Mouse (Mus musculus) induced T-regulatory cell, adult 2 months (primary cell): ENCODE data around the gene Fam229b.

Experiments
- DNase-seq: peaks from one replicate; pipeline ENCODE4 v3.0.0-alpha.2; 2012; ENCODE audit warnings: low read depth

Gene Fam229b

DNA sequence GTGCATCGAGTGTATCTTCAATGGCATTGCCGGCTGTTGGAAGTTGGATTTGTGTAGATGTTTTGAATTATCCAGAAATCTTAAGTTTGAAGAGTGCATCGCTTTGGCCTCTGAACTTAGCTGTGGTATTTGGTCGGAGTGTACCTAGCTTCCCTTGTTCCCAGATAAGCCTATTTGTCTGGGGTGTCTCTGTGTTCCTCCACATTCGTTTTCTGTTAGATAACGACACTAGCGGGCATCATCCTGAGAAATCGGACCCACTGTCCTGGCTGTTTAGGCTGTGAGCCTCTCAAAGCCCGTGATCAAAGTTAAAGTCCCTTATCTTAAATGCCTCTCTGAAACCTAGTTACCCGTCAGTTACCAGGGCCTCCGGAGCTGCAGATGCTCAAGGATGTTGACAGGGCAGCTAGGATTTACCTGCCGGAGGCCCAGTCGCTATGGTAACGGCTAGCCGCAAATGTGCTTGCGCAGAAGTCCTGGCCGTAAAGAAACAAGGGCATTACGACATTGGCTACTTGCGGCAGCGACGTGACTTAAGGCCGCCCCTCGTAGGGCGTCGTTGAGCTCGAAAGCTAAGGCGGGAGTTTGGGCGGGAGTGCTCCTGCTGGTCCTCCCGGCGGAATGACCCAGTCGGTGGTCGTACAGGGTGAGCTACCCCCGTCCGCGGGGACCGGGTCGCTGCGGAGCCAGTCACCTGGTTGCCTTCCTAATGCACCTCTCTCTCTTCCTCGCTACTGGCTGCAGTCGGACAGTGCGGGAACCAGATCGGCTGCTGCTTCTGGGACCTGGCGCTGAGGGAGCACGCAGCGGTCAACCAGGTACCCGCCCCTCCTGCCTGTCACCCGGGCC, at the start of gene Fam229b, which contains the start of gene Tube1:
TSS of gene Fam229b (minus strand) at position 453 of the 849 bp plus-strand sequence.
TSS of gene Tube1 (plus strand) at position 515 of the 849 bp plus-strand sequence.
- peak; percentile 96 for DNase-seq

DNA sequence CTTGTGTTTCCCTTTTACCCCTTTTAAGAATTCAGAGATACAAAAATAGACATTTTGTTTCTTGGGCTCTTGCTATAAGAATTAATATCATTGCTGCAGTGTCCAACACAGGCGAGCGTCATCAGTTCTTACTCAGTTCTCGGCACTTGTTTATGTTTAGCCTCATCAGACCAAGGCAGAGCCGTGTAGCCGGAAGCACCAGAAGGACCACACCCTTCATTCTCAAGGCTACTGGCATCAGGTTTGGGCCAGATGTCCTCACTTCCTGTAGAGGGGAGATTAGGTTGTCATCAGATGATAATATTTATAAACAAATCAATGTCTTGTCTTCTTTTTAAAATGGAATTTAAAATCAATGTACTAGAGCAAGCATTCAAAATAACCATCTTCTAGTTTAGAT, 43.3 kb upstream of the Fam229b start:
- peak; percentile 37 for DNase-seq

DNA sequence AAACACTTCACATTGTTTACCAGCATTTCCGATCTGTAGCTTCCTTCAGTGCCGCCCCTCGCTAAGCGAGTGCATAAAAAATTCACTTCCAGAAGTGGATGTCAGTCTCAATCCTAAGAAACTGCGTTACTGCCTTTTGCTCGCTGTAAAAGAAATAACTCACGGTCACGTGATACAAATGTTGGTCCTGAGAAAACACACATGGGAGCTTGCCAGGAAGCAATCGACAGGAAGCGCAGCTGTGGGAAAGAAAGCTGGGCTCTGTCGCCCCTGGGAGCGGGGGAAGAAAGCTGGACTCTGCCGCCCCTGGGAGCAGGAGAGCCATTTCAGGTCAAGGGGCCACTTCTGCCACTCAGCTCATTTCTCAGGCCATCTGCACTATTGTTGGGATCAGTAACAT, 39.4 kb upstream of the Fam229b start:
- DNase-seq, result no peak

DNA sequence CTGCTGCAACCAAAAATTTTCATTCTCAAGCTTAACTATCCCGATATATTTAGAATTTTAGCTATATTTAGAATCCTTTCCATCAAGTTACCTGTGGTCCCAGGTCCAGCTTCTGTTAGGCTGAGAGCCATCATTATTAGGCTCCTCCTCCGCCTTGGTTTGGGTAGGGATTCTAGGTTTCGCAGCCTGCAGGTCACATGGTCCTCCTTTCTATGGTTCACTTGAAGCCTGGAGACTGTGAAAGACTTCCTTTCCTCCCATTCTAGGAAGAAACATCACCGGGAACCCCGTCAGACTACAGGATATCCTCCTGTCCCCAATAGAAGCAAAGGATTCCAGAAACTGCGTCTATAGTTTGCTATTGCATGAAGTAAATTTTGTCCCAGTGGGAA, 38.8 kb upstream of the Fam229b start:
- DNase-seq, result no peak

DNA sequence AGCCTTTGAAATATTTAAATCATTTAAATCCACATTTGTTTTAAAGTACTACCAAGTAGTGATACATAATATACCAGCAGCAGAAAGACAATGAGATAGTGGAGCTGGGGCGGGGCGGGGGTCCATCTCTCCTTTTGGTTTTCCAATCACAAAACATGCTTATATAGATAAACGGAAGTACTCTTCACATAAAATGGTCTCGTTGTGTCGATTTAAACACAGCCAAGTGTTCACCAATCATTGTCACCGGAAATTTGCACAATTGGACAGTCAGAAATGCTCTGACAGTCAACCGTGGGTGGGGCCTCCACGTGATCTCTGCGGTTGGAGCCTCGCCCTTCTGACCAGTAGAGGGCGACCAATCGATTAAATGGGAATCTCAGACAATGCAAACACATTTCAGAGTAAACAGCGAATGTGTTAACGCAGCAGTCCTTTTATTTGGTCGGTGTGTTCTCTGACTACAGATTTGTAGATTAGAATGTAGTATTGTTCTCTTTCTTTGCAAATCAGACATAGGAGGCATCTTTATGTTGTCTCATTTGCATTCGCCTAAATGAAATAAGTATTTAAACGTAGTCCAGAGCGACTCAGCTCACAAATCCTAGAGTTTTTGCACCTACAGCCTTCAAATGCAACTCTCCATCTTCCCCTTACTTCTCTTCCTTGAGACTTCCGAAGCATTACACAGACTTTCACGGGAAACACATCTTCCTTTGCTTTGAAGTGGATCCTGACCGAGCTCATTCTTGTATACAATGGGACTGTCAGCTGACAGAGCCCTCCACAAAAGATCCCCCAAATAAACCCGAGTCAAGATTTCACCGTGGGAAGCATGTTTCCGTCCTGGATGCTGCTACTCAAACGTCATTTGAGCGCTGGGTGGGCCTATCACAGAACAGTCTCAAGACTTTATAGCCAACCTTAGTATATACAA, 38.2 kb upstream of the Fam229b start:
- peak; percentile 98 for DNase-seq

DNA sequence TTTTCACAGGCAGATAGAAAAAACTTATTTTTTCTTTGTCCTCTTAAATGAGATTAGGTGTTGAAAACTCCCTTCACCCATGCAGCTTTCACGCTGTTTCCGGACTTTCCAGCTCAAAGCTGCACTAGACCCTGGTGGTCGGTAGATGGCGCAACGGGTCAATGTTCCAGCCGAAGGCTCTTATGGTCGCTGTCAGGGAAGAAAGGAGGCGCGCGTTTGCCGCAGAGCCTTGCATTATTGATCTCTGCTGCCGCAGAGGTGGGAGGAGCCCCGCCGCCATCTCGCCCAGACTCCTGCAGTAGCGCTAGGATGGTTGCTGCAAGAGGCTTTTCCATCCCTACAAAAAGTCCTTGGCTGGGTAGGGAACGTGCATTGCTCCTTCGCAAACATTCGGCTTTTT, 37.4 kb upstream of the Fam229b start:
- peak; percentile 97 for DNase-seq

DNA sequence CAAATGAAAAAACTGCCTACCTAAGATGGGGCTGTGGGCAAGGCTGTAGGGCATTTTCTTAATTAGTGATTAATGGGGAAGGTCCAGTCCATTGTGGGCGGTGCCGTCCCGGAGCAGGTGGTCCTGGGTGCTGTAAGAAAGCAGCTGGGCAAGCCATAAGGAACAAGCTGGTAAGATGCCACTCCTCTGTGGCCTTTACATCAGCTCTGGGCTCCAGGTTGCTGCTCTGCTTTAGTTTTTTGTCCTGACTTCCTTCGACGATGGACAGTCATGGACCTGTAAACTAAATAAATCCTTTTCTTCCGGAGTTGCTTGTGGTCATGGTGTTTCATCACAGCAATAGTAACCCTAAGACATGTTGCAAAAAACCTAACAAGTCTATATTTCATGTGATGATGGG, 37.0 kb upstream of the Fam229b start:
- no peak for DNase-seq

DNA sequence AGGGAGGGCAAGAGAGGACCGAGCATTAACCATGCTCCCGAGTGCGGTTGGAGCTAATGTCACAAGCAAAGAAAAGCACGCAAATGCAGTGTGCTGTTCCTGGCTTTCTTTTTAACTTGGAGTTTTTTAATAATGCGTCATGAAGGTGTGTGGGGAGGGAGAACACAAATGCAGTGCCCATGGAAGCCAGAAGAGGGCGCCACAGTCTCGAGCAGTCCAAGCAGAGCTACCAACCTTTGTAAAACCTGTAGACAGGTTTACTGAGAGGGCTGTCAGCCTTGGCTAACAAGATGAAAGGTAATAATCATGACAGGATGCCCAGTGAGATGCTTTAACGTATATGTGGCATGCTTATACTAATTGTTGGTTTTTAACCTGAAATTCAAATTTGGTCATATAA, 36.5 kb upstream of the Fam229b start:
- DNase-seq, result peak; percentile 90

DNA sequence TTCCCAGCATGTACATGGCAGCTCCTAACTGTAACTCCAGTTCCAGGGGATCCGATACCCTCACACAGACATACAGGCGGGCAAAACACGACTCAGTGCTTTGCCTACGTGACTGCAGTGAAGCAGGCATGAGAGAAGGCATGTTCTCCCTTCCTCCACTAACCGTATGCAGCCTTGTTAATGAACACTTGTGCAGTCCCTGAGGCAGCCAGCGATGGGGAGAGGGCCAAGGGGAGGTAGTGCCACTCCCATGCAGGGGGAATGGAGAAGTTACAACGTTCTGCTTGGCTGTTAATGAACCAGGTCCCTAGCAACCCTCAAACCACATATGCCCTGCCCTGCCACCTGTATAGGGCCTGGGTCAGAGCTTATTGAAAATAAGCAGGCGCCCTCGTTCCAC, 35.9 kb upstream of the Fam229b start:
- no peak for DNase-seq

DNA sequence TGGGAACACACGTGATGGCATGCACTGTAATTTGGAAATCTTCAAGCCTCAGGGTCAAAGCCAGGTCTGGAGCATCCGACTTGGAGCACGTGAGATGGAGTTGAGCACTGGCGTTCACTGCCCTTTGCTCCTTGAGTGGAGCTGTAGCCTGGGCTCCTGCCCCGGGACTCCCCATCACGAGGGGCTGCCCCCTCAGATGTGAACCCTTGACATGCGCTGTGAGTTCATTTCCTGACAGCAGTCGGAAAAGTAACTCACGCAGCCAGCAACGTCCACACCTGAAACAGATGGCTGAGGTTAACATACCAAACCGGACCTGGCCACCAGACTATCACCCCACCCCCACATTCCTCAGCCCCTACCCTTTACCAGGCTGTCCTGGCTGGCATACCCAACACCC, 33.9 kb upstream of the Fam229b start:
- DNase-seq, result no peak

DNA sequence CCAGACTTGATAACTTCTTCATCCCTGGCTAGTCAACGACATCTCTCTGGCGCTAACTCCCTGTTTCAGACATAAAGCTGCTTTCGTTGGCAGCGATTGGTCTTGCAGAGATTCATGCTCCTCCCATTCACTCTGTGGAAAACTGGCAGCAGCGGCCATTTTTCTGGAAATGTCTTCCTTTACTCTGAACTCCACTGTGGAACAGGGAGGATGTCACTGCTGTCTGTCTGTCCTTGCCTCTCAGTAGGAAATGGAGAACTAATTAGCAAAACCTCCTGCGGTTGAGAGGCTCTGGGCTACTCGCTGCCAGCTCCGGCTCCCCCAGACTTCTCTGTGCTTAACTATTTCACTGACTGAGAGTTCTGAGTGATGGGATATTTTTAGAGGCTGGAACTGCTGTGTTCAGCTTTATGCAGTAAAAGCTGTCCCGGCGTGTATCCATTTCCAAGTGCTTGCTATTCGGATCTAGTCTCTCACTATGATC, 32.0 kb upstream of the Fam229b start:
- DNase-seq, result no peak

DNA sequence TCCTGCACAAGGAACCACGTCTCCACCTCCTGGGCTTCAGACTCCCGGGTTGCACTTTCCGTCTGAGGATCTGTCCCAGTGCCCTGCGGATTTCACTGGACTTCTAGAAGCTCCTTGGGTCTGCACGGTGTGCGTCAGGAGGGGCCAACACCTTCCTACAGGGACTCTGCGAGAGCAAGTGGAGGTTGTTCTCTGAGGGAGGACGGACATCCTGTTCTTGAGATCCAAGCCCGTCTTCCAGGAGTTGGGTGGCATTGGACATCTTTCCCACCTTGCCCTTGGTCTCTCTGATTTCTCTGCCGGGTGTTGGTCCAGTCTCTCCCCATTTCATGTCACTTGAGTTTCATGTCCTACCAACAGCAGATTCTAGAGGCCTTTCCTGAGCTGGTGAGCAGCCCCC, 30.0 kb upstream of the Fam229b start, which contains the start of gene Ccn6:
TSS of gene Ccn6 (minus strand) at position 101 of the 400 bp plus-strand sequence.
- no peak for DNase-seq

DNA sequence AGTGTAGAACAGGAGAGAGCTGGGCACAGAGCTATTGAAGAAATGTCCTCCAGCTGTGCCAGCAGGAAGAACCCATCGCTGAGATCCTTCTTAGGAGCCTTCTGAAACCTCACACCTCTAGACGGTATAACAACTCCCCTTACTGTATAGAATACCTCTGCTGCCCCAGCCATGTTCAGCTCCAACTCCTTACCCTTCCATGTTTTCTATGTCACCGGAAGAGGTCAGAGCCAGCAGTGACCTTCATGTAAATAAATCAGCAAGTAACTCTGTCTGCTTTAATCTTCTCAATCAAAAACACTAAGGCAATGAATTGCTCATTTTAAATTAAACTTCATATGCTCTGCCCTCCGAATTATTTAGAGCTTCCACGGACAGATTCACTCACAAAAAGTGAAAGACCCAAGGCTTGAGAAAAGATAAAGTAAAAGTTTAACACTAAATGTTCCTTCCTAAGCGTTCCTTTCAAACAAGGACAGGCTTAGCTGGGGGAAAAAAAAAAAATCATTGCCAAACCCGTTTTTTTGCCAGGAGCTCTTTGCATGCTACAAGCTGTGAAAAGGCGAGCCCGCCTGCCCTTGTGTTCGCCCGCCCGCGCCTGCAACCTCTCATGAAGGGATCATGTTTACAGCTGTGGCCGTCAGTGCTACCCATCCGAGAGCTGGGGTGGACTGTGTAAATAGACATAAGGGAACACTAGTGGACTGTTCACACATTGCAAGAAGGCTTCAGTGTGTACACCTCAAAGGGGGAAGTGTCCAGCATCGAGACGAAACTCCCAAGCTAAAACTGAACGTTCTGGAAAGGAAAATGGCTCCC, 29.2 kb upstream of the Fam229b start:
- DNase-seq, result no peak

DNA sequence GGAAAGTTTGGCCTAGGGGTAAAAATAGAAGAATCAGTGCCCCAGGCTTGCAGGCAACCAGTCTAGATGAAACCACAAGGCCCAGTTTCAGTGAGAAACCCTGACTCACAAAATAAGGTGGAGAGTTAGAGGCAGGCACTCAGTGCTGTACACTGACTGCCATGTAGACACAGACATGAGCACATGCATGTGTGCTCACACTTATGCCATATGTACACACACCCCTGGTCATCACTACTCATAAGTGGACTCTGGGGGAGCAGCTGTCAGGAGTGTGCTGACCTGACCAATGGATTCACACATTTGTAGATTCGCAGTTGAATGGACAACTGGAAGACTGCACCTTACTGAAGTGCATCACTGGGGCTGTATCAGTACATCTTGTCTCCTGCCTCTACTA, 27.7 kb upstream of the Fam229b start:
- DNase-seq, result no peak

DNA sequence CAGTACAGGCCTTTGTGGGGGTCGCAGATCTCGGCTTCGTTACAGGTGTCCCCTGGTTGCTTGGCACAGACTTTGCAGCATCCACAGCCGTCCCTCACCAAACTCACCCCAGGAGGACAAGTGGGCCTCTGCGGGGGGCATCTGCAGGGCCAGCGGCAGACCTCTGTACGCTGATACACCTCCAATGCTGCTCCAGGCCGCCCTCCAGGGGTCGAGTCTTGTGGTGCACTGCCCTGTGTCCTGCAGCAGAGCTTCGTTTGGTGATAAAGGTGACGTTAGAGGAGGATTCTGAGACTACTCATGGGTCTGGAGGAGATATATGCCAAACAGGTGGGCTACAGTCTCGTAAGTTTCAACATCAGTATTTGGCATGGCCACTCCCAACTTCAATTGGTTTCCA, 24.6 kb upstream of the Fam229b start:
- DNase-seq, result no peak

DNA sequence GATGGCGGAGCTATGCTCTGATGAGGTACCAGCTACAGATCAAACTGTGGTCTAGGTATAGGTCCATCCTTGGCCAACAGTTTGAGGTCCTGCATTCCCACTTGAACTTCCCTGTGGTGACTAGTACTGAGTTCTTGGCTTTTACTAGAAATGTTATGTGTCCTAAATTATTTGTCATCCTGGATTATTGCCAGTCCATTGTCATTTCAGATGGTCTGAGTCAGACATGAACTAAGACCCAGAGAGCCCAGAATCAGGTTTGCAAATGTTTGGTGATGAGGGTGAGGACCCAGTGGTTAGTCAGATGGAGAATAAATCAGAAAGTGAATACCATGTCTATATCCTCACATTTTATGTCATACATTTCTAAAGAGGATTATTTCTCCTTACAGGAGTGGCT, 23.6 kb upstream of the Fam229b start:
- no peak for DNase-seq

DNA sequence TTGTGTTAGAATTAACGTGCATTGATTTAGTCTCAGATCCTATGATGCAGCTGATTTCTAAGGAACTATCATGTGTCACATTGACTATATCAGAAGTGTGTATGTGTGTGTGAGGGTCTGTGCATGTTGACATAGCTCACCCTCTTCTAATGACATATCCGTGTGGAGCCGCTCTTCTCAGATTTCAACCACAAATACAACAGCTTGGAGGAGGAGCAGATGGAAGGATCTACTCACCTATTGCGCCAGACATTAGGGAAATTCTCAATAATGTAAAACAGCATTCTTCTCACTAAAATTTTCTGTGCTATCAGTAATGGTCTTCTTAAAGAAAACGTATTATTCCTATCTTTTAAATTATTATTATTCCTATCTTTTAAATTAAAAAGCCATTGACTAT, 23.0 kb upstream of the Fam229b start:
- no peak for DNase-seq

DNA sequence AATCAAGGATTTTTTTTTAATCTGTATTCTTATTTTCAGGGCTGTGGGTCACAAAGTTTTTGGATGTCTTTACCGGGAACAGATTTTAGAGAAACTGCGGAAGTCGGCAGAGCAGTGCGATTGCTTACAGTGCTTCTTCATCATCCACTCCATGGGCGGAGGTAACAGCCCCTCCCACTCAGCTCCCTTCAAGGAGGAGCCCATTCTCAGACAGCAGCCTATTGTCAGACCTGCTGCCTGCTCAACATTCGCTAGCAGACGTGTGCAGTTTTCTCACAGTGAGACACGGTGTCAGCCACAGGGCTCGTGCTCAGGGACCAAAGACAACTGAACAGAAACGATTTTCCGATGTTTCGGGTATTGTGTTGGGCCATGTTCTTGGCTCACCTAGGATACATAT, 8.5 kb upstream of the Fam229b start:
- DNase-seq, result no peak

DNA sequence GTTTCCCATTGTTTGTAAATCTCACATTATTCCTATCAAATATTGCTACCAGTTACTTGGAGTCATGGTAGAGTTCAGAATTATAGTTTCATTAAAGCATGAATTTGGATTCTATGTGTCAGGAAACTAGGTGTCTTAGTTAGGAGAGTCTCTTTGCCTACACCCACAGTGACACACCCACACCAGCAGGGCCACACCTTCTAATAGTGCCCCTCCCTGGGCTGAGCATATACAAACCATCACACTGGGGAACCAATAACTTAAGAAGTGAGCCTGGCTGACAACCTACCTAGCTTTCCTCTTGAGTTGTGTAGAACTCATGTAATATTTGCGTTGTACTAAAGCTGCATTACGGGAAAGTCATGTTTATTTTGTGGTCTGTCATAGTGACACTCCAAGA, 7.7 kb upstream of the Fam229b start:
- DNase-seq, result no peak

DNA sequence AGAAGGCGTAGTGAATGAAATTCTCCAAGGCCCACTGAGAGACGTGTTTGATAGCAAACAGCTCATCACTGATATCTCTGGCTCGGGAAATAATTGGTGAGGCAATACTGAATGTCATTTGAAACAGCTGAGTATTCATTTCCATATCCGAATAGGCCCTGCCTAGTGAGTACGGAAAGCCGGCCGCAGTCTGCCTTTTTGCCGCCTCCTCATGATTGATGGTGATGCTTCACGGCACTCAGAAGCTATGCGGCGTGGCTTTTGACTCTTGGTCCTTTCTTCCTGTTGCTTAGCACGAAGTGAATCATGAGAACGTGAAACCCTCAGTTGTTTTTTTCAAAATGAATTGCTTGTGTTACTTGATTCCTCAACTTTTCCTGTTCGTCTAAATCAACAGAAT, 7.1 kb upstream of the Fam229b start:
- no peak for DNase-seq

DNA sequence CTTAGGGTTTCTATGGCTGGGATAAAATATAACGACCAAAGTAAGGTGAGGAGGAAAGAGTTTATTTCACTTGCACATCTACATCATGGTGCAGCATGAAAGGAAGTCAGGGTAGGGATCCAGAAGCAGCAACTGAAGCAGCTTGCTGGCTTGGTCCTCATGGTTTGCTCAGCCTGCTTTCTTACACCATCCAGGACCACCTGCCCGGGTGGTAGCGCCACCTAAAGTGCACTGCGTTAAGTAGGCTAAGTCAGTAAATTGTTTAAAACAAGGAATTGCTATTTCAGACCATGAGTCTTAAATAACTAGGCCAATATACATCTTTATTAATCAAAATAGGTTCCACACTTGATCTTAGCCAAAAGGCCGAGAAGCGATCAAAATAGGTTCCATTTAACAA, 5.0 kb upstream of the Fam229b start:
- no peak for DNase-seq

DNA sequence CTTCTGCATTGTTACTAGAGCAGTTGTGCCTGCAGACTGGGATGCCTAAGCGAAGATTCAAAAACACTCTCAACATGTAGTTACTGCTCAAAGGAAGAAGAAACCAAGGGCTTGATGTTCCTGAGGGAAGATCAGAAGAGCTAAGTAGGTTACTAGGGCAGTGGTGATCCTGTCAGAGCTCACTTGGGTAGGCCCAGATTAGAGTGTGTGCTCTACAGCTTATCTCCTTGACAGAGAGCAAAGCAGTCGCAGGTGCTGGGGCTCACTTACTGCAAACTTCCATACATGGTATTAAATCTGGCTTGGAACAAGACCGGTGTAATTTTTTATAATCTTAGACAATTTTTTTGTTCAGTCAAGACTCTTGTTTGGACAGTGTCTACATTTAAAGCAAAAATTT, 4.1 kb upstream of the Fam229b start:
- DNase-seq, result no peak
